Mouse (Mus musculus) frontal cortex, adult 2 months (tissue): ENCODE data around the gene St8sia1. TPM values are rescaled to one million over a fixed set of nuclear protein-coding genes. Genes with fewer than 3 reads are reported as not detected.
A peak's percentile ranks its signal among the peaks of the same experiment; 100 is the strongest.

ENCODE experiments used
- DNase-seq, 2 experiments: peaks; one replicate each; pipeline ENCODE4 v3.0.0; 2022; ENCODE audit warnings: low spot score in 1 of 2; ENCODE audit errors: extremely low spot score in 1 of 2
- polyA plus RNA-seq: library from polyadenylated mRNA; depleted of rRNA; stranded (reverse); fragments of >200 nt; gene quantifications from 2 replicates; pipeline ENCODE4 v1.2.3, GENCODE M21; 2012

St8sia1 gene
- polyA plus RNA-seq, 1 experiment = 10.7 TPM

- DNase-seq = no peak
Observed at GRCm38 (mm10) chr6:142914676-142915075, 49.6 kb downstream of the St8sia1 start.

GRCm38 (mm10) chr6:142911263-142911662 is 53.0 kb downstream of the St8sia1 start:
- no peak for DNase-seq

DNA sequence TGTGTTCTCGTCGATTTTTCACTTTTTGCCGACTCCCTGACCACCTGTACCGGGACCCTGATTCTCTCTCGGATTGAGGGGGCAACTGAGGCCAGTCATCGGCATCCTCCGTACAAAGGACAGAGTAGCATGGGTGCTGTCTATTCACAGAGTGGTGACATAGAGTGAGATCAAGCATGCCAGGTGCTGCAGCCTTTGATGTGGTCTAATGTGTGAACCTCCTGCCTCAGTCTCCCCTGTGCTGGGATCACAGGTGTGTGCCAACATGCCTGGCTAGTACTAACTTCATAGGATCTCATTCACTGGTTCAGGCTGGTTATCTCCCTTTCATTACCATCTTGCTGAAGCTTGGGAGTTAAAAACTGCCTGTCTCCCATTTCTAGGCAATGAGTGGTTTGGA is 53.5 kb downstream of the St8sia1 start:
- no peak for DNase-seq

DNA sequence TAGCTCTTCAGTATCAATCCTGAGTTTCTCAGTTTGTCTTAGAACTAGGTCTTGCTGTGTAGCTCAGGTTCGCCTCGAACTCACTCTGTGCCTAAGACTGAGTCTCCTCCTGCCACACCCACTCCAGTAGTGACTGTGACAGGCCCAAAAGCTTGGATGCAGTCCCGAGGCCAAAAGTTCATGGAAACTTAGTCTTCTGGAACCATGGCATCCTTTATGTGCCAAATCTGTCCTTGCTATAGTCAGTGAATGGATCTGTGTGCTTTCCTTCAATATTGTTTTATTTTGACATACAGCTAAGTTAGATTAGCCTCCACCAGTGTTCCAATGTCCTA is 54.5 kb downstream of the St8sia1 start:
- DNase-seq = no peak

- no peak for DNase-seq
Observed at GRCm38 (mm10) chr6:142908911-142909770, 55.1 kb downstream of the St8sia1 start.

GRCm38 (mm10) chr6:142908412-142908811 is 55.8 kb downstream of the St8sia1 start:
- no peak for DNase-seq

- DNase-seq = no peak
Observed at GRCm38 (mm10) chr6:142895371-142895770, 68.9 kb downstream of the St8sia1 start.

DNA sequence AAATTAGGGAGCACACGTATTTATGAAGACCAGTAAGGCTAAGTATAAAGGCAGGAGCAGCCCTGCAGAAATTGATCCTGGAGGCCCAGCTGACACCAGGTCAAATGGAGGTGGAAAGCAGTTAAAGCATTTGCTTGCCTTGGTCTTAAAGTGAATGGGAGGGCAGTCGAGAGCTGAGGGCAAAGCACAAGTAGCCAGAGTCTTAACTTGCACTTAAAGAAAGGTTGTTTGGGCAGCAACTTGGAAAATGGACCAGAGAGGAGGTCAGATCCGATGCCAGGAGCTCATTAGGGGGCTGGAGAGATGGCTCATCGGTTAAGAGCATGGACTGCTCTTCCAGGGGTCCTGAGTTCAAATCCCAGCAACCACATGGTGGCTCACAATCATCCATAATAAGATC is 70.5 kb downstream of the St8sia1 start:
- DNase-seq = no peak

DNA sequence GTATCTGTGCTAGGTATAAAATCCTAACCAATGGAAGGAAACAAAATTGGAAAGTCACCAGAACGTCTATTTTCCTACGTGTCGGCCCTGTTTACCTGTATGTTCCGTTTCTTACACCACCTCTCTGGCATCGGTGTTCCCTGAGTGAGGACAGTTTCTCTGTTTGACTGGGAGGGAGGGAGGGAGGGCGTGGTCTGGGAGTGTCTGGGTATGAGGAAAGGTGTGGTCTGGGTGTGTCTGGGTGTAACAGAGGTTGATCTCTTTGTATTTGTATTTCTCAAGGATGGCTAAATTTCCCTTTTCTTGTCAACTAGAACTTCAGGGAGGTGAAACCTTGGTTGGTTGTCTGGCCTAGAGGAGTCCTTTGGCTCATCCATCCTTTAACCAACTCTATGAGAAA is 73.9 kb downstream of the St8sia1 start:
- no peak for DNase-seq

- no peak for DNase-seq
Observed at GRCm38 (mm10) chr6:142888970-142889740, 75.1 kb downstream of the St8sia1 start.

DNA sequence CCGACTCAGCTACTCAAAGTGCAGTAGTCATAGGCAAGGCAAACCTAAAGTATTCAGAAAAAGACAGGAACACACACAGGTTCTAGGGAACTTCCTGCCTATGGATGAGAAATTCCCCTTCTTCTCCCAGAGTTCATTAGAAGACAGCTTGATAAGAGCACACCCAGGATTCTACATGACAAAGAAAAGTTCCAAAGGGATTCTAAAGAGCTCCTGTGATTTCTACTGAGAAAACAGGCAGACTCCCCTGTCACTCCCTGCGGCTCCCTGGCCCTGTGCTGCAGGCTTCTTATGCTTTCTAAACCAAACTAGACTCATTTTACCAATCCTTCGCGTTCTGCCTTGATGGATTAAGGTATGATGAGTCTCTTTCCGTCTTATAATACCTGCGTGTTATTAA is 75.9 kb downstream of the St8sia1 start:
- no peak for DNase-seq

DNA sequence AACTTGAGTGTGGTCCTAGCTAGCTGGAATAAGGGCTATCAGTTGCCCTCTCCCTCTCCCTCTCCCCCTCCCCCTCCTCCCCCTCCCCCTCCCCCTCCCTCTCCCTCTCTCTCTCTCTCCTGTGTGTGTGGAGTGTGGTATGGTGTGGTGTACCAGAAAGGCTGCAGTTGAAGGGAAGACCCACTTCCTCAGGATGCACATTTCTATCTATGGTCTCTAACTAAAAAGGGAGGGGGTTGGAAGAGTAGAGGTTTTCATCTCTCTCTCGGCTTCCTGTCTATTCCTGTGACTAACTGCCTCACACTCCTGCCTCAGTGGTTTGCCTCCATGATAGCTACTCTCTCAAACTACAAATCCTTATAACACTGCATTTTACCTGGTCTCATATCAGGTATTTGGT is 76.9 kb downstream of the St8sia1 start:
- no peak for DNase-seq

DNA sequence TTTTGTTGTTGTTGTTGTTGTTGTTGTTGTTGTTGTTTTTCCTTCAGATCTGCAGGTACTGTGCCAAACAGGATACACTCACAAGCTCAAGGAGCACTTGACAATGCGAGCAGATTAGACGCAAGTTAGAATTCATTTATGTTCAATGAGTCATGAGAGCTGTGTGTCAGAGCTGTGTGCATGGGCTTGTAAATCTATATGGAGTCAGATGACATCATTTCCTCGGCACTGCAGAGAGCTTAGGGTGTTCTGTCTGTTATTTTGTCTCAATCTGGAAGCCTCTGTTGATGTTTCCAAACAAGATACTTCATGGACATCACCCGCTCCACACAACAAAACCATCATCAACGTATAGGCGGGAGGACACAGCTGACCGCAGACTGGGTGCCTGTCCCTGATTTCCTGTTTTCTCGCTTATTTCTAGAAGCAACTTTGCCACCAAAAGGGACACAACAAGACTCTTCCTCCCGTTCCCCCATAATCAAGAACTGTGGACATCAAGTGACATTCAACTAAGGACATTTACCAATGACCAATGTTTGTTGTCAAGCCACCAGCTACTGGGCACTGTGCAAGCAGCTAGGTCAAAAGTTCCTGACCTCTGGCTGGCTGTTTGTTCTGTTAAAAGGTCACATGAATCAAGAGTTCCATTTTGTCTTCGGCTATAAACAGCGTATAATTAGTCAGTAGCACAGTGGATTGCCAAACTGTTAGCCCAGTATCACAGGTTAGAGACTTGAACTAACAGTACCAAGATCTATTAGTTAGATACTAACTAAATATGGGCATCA is 78.7 kb downstream of the St8sia1 start:
- no peak for DNase-seq

DNA sequence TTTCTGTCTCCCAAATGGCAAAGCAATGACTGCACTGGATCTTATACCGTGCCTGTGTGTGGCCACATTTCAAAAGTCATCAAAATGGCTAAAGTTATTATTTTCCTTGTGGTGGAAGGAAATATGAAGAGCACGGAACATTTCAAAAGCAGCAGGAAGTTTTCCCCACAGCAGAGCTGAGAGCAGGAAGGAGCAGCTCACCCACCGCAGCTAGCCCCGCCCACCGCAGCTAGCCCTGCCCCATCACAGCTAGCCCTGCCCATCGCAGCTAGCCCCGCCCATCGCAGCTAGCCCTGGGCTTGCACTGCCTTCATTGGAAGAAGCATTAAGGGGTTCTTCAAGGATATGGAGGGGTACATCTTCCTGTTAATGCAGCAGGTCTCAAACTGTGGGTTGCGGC is 80.1 kb downstream of the St8sia1 start:
- no peak for DNase-seq

DNA sequence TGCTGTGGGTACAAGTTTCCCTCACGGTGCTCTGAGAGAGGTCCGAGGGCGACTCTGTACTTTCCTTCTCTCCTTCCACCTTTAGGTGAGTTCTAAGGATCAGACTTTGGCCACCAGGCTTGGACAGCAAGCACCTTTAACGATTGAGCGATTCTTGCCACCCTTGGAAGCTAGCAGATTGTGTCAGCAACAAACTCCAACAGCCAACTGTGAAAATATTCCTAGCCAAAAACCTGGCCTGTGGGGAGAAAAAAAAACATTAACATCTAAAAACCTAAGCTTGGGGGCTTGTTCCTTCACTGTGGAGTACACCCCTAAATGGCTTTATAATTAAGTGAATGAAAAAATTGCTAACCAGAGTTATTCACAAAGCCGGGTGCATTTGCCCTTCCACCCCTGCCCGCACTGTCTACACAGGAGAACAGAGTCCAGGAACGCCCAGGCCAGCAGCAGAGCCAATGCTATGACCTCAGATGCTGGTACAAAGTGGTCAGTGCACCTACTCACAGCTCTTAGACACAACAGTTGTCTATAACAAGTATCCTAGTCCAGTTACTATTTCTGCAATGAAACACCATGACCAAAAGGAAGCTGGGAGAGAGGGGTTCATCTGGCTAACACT is 83.3 kb downstream of the St8sia1 start:
- no peak for DNase-seq

- peak in 1 of 2 experiments; percentile 26 for DNase-seq
Observed at GRCm38 (mm10) chr6:142878744-142879701, 85.2 kb downstream of the St8sia1 start.

DNA sequence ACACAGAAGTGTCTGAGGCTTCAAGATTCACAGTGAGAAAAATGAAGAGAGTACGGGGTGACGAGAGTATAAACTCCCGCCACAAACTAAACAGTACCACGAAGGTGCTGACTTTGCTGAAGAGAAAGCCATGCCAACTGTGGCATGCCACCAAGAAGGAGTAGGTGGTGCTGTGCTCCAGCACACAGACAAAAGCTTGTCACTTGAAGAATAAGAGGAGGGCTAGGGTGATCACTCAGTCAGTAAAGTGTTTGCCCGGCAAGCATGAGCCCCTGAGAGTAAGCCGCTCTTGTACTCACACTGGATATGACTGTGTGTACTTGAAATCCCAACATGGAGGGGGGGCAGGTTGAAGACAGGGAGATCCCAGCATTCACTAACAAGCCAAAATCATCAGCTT is 87.0 kb downstream of the St8sia1 start:
- no peak for DNase-seq

- no peak for DNase-seq
Observed at GRCm38 (mm10) chr6:142876279-142876899, 87.9 kb downstream of the St8sia1 start.
